In the genomic region with DNA sequence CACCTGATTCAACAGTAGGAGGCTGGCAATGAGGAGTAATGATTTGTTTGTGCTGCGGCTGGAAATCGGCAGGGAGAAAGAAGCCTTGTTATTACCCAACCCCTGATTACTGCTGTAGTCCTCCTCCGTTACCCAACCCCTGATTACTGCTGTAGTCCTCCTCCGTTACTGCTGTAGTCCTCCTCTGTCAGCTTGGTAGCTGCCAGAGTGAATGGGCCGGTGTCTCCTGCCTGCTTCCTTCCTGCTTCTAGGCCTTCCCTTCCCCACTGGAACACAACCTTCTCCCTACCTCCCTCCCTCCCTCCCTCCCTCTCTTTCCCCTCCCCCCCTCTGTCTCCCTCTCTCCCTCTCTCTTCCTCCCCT, we compare ENCODE assay signal across 15 mouse cellular contexts. TPM values are rescaled to one million over a fixed set of nuclear protein-coding genes. Genes with fewer than 3 reads are reported as not detected.
A peak's percentile ranks its signal among the peaks of the same experiment; 100 is the strongest.
DNase-seq lines count a peak whose midpoint lies in the region; ATAC-seq and TF ChIP-seq lines count a peak whose summit lies in the region.
"Had no signal": no experiment of that assay in that cellular context is flagged by ENCODE, and none has a peak within 500 bp of the region (broad histone marks: within the 10 kb centered on the region; RNA-seq: fewer than 3 reads in every experiment).

No protein-coding gene starts in this region.

- no peaks in the 10 kb centered on the region for H3K27me3 ChIP-seq in hindbrain, postnatal 0 days (ENCODE audit: insufficient read depth, low read length)
- no peaks in the 10 kb centered on the region for H3K27me3 ChIP-seq in hindbrain, embryonic 12.5 days
- H3K27me3 ChIP-seq in liver, embryonic 12.5 days (replicated peaks), result no peaks in the 10 kb centered on the region

- TF ChIP-seq POLR2A in bone marrow, adult 2 months (IDR thresholded peaks at IDR 0.05; ENCODE audit: borderline replicate concordance, control insufficient read depth, low read depth, low read length), result no peak

- no peak for TF ChIP-seq CTCF in hindbrain, postnatal 0 days (IDR thresholded peaks at IDR 0.05; ENCODE audit: low read depth)
- no peak for TF ChIP-seq CTCF in bone marrow, adult 2 months (IDR thresholded peaks at IDR 0.05; ENCODE audit: control insufficient read depth, insufficient read depth, low read length)

- H3K9me3 ChIP-seq in hindbrain, postnatal 0 days (ENCODE audit: low read length), result no peaks in the 10 kb centered on the region
- no peaks in the 10 kb centered on the region for H3K9me3 ChIP-seq in hindbrain, embryonic 12.5 days (replicated peaks)
- H3K9me3 ChIP-seq in liver, embryonic 12.5 days (replicated peaks), result no peaks in the 10 kb centered on the region

- H3K4me3 ChIP-seq in hindbrain, postnatal 0 days (ENCODE audit: low read length), result no peak overlapping the region
- no peak overlapping the region for H3K4me3 ChIP-seq in hindbrain, embryonic 12.5 days
- no peak overlapping the region for H3K4me3 ChIP-seq in bone marrow, adult 2 months (replicated peaks; ENCODE audit: control insufficient read depth, low read depth, low read length)
- H3K4me3 ChIP-seq in liver, embryonic 12.5 days, result no peak overlapping the region

- H3K9ac ChIP-seq in hindbrain, postnatal 0 days (replicated peaks; ENCODE audit: low read length), result no peak overlapping the region; the same call in 1 of the 2 replicates
- H3K9ac ChIP-seq in hindbrain, embryonic 12.5 days, result no peak overlapping the region
- no peak overlapping the region for H3K9ac ChIP-seq in liver, embryonic 12.5 days

- H3K27ac ChIP-seq in hindbrain, postnatal 0 days, result peak overlapping the region; percentile 11; the same call in 1 of the 2 replicates
- H3K27ac ChIP-seq in hindbrain, embryonic 12.5 days, result no peak overlapping the region
- 0 out of 2 replicates have a peak overlapping the region, but pooled peaks have one; percentile 15 for H3K27ac ChIP-seq in bone marrow, adult 2 months (ENCODE audit: control insufficient read depth, insufficient read depth, low read depth, low read length, poor library complexity)
- H3K27ac ChIP-seq in liver, embryonic 12.5 days, result peak overlapping the region; percentile 20; the same call in 1 of the 2 replicates

- H3K36me3 ChIP-seq in hindbrain, postnatal 0 days (ENCODE audit: insufficient read depth, low read length), result no peaks in the 10 kb centered on the region
- H3K36me3 ChIP-seq in hindbrain, embryonic 12.5 days, result no peaks in the 10 kb centered on the region
- 0 out of 2 replicates have a peak, but pooled peaks cover 2% of the 10 kb centered on the region for H3K36me3 ChIP-seq in liver, embryonic 12.5 days

- H3K4me1 ChIP-seq in hindbrain, postnatal 0 days (ENCODE audit: insufficient read depth, low read length), result no peaks in the 10 kb centered on the region; the same call in 1 of the 2 replicates
- H3K4me1 ChIP-seq in hindbrain, embryonic 12.5 days, result peaks cover 49% of the 10 kb centered on the region
- H3K4me1 ChIP-seq in bone marrow, adult 2 months (ENCODE audit: control insufficient read depth, insufficient read depth, low read length), result peaks cover 5% of the 10 kb centered on the region
- peaks cover 54% of the 10 kb centered on the region for H3K4me1 ChIP-seq in liver, embryonic 12.5 days

- no peak for DNase-seq in hindbrain, postnatal 0 days (ENCODE audit: low spot score)
- DNase-seq in 3134 (ENCODE audit: extremely low read depth, insufficient read length, low spot score), result peak; percentile 34
- DNase-seq in adrenal gland, postnatal 10 days, result no peak
- no peak for DNase-seq in ovary, adult 18-20 months (ENCODE audit: low spot score)
- DNase-seq: layer of hippocampus, adult 9-11 months; retina, postnatal 1 day had no signal

- ATAC-seq in hindbrain, postnatal 0 days, result no peak
- no peak for ATAC-seq in hindbrain, embryonic 12.5 days (ENCODE audit: low FRiP score)
- ATAC-seq in liver, embryonic 12.5 days, result no peak
- no peak for ATAC-seq in frontal cortex, adult (ENCODE audit: low TSS enrichment)
- ATAC-seq: hindbrain, embryonic 16.5 days had no signal

- 69% methylated on average over 5 of the region's 5 CpGs for WGBS in hindbrain, postnatal 0 days
- WGBS in hindbrain, embryonic 12.5 days, result 67% methylated on average over 5 of the region's 5 CpGs
- 25% methylated on average over 5 of the region's 5 CpGs for WGBS in bone marrow, adult 2 months
- 40% methylated on average over 5 of the region's 5 CpGs for WGBS in liver, embryonic 12.5 days (ENCODE audit: insufficient replicate concordance)

- no peak overlapping the region for H3K4me2 ChIP-seq in hindbrain, postnatal 0 days (ENCODE audit: low read depth, low read length)
- no peak overlapping the region for H3K4me2 ChIP-seq in hindbrain, embryonic 12.5 days (replicated peaks)
- no peak overlapping the region for H3K4me2 ChIP-seq in liver, embryonic 12.5 days

RNA-seq across cellular contexts. Expression of a gene that starts 17.7 kb away (rescaled TPM):
- 56.6 and 73.3 TPM in 2 replicates for total RNA-seq in hindbrain, postnatal 0 days (2014; rRNA removed)
- 13.6 and 15.2 TPM in 2 replicates for polyA plus RNA-seq in hindbrain, postnatal 0 days (2015; fragmentation: Nextera tagmentation; extraction: Ambion mirVana)
- 17.3 and 19.1 TPM in 2 replicates for polyA plus RNA-seq in hindbrain, embryonic 12.5 days (2016; fragmentation: Nextera tagmentation; extraction: Ambion mirVana)
- 50.8 and 79.5 TPM in 2 replicates for polyA plus RNA-seq in bone marrow, adult 2 months (2011; ENCODE audit: insufficient read depth, insufficient read length, low replicate concordance, missing spikeins)
- 8.3 and 8.7 TPM in 2 replicates for polyA plus RNA-seq in liver, embryonic 12.5 days (2016; fragmentation: Nextera tagmentation; extraction: Ambion mirVana)
- 10 to 100 TPM; 49.0 to 55.8 TPM for total RNA-seq in adrenal gland, postnatal 10 days (2021)

RNA-seq across cellular contexts. Expression of a gene that starts 35.3 kb away (rescaled TPM):
- total RNA-seq in hindbrain, postnatal 0 days (2014; rRNA removed), result not detected in 2 replicates
- polyA plus RNA-seq in hindbrain, postnatal 0 days (2015; fragmentation: Nextera tagmentation; extraction: Ambion mirVana), result not detected in 2 replicates
- not detected in 2 replicates for polyA plus RNA-seq in hindbrain, embryonic 12.5 days (2016; fragmentation: Nextera tagmentation; extraction: Ambion mirVana)
- not detected in 2 replicates for polyA plus RNA-seq in bone marrow, adult 2 months (2011; ENCODE audit: insufficient read depth, insufficient read length, low replicate concordance, missing spikeins)
- polyA plus RNA-seq in liver, embryonic 12.5 days (2016; fragmentation: Nextera tagmentation; extraction: Ambion mirVana), result not detected in 2 replicates
- total RNA-seq in adrenal gland, postnatal 10 days (2021), result not detected
- total RNA-seq: common myeloid progenitor, adult 5-6 weeks; gastrocnemius, adult 18-20 months had no signal
- polyA plus RNA-seq: brain, embryonic 14.5 days; hindbrain, embryonic 16.5 days; thymus, postnatal 0 days had no signal

RNA-seq across cellular contexts. Expression of a gene that starts 38.7 kb away (rescaled TPM):
- 4.5 TPM in 1 of 2 replicates, not detected in the other for total RNA-seq in hindbrain, postnatal 0 days (2014; rRNA removed)
- 0.42 and 0.59 TPM in 2 replicates for polyA plus RNA-seq in hindbrain, postnatal 0 days (2015; fragmentation: Nextera tagmentation; extraction: Ambion mirVana)
- not detected in 2 replicates for polyA plus RNA-seq in hindbrain, embryonic 12.5 days (2016; fragmentation: Nextera tagmentation; extraction: Ambion mirVana)
- polyA plus RNA-seq in bone marrow, adult 2 months (2011; ENCODE audit: insufficient read depth, insufficient read length, low replicate concordance, missing spikeins), result 2.0 TPM in 1 of 2 replicates, not detected in the other
- polyA plus RNA-seq in liver, embryonic 12.5 days (2016; fragmentation: Nextera tagmentation; extraction: Ambion mirVana), result not detected in 2 replicates
- 1 to 10 TPM in 1 of 2 experiments, not detected in 1; 1.6 TPM for total RNA-seq in adrenal gland, postnatal 10 days (2021)
- polyA plus RNA-seq: hindbrain, embryonic 16.5 days had no signal

RNA-seq across cellular contexts. Expression of a gene that starts 40.5 kb away (rescaled TPM):
- 46.0 and 64.3 TPM in 2 replicates for total RNA-seq in hindbrain, postnatal 0 days (2014; rRNA removed)
- polyA plus RNA-seq in hindbrain, postnatal 0 days (2015; fragmentation: Nextera tagmentation; extraction: Ambion mirVana), result 17.7 and 19.1 TPM in 2 replicates
- 7.2 and 7.8 TPM in 2 replicates for polyA plus RNA-seq in hindbrain, embryonic 12.5 days (2016; fragmentation: Nextera tagmentation; extraction: Ambion mirVana)
- 1.5 and 4.0 TPM in 2 replicates for polyA plus RNA-seq in bone marrow, adult 2 months (2011; ENCODE audit: insufficient read depth, insufficient read length, low replicate concordance, missing spikeins)
- polyA plus RNA-seq in liver, embryonic 12.5 days (2016; fragmentation: Nextera tagmentation; extraction: Ambion mirVana), result 2.0 and 2.6 TPM in 2 replicates
- total RNA-seq in adrenal gland, postnatal 10 days (2021), result 10 to 100 TPM in 1 of 2 experiments, 1 to 10 TPM in 1; 9.7 to 13.6 TPM

RNA-seq across cellular contexts. Expression of a gene that starts 47.6 kb away (rescaled TPM):
- total RNA-seq in hindbrain, postnatal 0 days (2014; rRNA removed), result not detected in 2 replicates
- polyA plus RNA-seq in hindbrain, postnatal 0 days (2015; fragmentation: Nextera tagmentation; extraction: Ambion mirVana), result not detected in 2 replicates
- polyA plus RNA-seq in hindbrain, embryonic 12.5 days (2016; fragmentation: Nextera tagmentation; extraction: Ambion mirVana), result not detected in 2 replicates
- not detected in 2 replicates for polyA plus RNA-seq in bone marrow, adult 2 months (2011; ENCODE audit: insufficient read depth, insufficient read length, low replicate concordance, missing spikeins)
- not detected in 2 replicates for polyA plus RNA-seq in liver, embryonic 12.5 days (2016; fragmentation: Nextera tagmentation; extraction: Ambion mirVana)
- total RNA-seq in adrenal gland, postnatal 10 days (2021), result not detected
- total RNA-seq: common myeloid progenitor, adult 5-6 weeks; gastrocnemius, adult 18-20 months had no signal
- polyA plus RNA-seq: brain, embryonic 14.5 days; hindbrain, embryonic 16.5 days; thymus, postnatal 0 days had no signal
